Mouse (Mus musculus) ovary, adult 18-20 months (tissue): ENCODE results near the gene Brd3os.

Experiments
- DNase-seq: peaks from one replicate; pipeline ENCODE4 v3.0.0; 2022; ENCODE audit warnings: low spot score, mixed read lengths

Gene Brd3os

DNA sequence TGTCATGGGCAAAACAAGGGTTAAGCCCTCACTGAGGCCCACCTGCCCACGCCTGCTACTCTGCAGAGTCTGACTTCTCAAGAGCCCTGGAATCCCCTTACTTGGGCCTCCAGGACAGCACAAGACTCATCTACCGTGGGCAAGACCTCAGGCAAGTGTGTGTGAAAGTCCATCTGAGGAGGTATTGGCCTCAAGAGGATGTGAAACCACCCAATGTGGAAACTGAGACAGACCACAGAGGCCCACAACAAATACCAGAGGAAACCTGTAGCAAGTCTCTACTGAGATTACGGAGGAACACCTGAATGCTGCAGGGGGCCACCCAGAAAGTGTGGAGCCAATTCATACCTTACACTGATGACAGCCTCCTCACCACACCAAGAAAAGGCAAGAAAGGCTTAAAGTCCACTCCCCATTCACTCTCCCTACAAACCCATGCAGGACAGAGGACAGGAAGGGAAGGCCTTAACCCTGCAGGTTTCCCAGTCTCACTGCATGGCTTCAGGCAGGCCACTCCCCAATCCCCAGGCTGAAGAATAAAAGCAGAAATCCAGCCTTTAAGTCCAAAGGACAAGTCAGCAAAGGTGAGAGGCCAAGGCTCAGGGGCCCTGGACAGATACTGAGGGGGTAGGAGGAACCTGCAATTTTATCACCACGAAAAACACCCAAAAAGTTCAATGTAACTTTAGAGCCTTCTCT is 27.3 kb downstream of the Brd3os start:
- DNase-seq: no peak

DNA sequence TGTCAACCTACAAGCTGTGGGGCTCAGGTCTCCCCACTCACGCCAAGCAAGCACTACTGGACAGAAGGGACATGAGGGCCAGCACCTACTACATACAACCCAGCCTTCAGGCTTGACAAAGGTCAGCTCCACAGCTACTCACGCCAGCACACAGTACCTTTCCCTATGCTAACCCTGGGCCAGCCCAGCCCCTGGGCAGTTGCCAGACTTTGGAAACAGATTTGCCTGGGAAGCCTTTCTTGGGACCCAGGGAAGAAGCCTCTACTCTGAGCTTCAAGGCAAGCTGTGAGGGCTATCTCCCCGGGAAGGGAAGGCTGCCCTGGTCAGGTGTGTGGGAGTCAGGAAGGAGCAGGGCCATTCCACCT is 27.8 kb downstream of the Brd3os start:
- DNase-seq: no peak

DNA sequence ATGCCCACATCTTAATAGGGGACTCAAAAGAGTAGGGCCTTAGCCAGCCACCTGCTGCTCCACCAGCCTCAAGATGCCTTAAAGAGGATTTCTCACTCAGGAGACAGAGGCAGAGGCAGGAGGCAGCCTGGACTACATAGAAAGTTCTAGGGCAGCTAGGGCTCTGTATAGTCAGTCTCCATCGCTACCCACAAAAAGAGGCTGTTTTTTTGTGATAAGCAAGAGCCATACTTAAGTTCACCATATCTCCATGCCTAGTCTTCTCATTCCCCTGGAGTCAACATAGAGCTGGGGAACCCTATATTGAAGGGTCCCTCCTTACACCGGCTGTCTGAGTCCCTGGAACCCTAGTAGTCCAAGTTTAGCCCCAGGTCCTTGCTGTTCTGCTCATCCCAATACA is 28.4 kb downstream of the Brd3os start:
- DNase-seq: no peak

DNA sequence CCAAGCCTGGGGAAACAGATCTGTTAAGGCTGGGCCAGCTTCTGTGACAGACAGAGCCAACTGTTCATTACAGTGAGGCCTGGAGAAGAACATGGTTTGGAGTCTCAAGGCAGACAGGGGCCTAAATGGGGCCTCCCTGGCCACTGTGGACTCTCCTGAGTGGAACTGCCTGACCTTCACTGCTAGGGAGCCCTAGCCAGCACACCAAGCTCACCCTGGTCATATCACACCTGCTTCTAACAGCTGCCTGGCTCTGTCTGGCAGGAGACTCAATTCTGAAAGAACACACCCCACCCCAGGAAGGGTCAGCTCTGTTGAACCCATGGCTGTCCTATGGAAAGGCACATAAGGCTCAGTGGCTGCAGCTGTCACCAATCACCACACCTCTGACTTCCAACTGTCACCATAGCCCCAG is 29.1 kb downstream of the Brd3os start:
- no peak for DNase-seq

DNA sequence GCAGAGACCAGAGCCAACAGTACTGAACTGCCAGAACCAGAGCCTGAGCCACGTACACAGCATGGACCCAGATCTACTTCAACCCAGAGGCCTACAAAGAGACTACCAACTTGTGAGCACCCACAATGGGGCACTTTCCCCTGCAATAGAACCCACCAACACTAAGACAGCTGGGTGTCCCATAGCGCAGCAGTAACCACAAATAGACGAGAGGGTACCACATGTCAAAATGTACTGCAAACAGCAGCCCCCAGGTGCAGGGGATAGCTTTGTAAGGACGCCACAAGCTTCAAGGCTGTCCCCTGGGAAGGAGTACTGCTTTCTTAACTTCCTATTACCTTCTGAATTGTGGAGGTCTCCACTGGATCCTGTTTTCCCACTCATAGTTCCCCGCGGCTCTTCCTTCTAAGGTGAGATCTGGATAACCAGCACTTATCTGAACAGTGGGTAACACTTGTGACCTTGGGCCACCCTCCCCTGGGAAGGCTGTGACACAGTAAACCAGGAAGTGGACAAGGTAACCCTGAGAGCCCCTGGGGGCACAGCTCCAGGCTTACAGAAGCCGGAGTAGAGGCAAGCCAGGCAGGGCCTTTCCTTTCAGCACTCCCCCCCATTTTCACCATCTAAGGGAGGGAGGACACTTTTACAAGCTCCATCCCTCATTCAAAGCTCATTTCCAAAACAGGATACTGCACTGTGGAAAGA is 31.1 kb downstream of the Brd3os start:
- no peak for DNase-seq

DNA sequence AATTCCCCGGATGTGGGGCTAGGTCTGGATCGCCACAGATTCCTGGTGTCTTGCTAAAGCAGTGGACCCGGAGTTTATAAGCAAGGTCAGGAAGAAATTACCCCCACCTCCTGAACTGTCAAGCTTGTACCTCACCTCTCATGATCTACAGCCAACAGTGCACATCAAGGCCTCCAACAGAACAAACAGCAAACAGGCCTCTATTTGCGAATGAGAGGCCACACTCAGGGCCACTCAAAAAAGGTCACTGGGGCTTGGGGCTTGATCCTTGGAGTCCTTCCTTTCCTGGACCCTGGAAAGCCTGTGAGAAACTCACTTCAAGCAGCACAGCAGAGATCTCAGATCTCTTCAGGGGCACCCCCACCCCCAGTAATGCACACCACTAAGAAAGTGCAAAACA is 31.8 kb downstream of the Brd3os start:
- no peak for DNase-seq

DNA sequence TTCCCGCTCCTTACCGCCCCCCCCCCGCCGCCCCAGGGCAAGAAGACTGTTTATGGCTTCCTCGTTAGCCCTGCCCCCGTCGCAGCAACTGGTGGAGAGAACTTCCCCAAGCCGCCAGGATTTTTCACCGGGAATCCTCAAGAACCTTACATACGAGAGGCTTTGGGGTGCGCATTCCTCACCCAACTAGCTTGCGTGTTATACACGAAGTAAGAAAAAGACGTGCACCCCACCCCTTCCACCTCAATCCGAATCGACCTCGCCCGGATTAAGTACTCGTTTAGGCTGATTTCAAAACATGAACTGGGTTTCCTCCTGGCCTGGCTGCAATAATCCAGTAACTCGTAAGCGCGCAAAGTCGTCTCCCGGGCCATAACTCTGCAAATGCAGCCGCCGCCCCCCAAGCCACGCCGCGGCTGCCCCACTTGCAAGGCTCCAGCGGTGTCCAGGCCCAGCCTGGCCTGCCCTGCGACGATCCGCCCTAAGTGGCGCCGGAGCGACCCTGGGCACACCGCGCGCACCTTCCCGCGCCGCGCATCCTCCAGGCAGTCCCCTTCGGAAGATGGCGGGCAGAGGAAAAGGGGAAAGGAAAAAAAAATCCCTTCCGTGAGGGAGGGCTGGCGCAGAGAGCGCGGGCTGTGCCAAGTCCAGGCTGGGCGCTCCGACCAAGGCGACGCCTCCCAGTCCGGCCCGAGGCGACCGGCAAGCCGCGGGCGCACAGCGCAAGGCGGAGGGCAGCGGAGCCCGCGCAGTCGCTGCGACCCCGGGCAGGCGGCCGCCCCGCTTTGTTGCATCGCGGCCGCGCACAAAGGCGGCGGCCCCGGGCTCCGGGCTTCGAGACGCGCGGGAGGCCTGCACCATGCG is 32.7 kb downstream of the Brd3os start:
- no peak for DNase-seq

DNA sequence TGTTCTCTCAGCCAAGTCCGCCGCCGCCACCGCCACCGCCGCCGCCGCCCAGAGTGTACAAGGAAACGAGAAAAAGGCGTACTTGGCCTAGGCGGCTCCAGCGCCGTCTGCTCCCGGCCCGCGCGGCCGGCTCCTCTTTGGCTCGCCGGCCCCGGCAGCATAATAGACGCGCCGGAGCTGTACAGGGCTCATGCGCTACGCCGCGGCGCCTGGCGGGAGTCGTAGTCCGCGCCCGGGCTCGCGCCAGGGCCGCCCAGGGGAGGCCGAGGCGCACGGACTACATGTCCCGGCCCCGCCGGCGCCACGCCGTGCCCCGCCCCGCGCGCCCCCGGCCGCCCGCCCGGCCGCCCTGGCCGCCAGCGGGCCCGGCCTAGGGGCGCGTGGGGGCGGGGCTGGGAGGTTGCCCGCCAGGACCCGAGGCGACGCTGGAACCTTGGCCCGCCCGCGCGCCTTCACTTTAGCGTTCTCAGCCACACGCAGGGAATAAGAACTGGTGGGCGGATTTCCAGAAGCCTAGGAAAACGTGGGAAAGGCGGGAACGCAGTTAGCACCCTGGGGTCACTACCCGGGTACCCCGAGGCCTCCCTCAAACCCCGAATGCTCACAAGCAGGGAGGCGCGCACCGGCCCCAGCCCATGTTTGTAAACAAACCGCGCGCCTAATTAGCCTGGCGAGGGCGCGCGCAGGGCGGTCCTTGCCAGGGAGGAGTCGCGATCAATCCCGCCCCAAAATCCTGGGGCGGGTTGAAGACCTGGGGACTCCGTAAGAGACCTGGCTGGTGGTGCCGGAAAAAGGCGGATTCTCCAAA is 33.6 kb downstream of the Brd3os start:
- peak; percentile 93 for DNase-seq

DNA sequence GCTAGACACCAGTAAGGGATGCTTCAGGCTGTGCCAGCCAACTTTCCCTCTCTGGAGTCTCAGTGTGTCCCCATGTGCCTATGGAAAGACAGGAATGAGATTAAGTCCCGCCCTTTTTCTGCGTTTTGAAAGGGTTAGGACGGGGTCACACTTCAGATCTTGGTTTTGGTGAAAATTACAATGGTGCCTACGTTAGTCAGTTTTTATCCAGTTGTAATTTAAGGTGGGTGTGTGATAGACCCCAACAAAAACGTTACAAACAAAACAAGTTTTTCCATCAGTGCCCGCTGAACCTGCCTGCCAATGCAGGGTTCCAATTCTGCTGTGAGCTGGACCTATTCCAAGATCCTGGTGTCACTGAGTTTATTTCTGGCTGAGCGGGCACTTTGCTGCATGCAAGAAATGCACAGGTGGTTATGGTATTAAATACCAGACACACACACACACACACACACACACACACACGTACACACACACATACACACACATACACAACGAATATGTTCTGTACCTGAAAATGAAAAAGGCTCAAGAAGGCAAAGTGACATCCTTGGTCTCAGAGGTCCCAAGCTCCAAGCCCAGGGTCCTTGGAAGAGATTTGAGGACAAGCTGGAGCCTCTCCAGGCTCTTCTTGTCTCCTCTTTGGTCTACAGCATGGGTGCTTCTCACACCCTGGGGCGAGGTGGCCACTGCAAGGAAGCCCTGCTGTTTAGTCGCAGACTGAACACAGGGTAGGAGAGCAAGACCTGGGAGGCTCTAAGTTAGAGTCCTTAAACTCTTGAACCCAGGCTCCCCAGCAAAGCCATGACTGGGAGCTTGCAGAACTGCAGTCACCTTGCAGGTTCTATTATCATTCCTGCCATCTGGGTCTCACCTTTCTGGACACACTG is 34.4 kb downstream of the Brd3os start:
- no peak for DNase-seq

DNA sequence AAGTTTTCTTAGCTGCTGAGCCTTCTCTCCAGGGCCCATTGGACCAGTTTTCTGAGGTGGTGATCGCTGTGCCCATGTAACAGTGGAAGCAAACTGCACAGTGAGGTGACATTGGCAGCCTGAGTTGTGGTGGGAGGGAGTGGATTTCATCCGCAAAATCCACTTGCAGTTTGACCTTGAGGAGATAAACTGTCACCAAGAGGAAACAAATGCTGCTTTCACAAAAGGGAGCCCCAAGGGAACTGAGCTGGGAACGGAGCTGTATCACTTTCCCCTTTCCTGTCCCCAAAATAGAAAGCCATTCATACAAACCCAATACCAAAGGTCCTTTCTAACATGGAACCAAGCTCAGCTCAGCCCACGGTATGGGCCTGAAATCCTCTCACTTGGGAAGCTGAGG is 37.7 kb downstream of the Brd3os start:
- DNase-seq: no peak

DNA sequence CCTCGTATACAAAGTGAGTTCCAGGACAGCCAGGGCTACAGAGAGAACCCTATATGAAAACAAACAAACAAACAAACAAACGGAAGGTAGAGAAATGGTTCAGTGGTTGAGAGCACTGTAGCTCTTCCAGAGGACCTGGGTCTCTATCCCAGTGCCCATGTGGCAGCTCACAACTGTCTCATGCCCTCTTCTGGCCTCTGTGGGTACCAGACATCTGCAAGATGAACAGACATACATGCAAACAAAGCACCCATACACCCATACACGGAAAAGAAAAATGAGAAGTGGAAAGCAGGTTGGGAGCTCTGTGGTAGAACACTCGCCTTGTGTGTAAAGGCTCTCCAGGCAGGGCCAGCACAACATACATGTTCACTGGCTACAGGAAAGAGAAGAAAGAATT is 38.2 kb downstream of the Brd3os start:
- no peak for DNase-seq

DNA sequence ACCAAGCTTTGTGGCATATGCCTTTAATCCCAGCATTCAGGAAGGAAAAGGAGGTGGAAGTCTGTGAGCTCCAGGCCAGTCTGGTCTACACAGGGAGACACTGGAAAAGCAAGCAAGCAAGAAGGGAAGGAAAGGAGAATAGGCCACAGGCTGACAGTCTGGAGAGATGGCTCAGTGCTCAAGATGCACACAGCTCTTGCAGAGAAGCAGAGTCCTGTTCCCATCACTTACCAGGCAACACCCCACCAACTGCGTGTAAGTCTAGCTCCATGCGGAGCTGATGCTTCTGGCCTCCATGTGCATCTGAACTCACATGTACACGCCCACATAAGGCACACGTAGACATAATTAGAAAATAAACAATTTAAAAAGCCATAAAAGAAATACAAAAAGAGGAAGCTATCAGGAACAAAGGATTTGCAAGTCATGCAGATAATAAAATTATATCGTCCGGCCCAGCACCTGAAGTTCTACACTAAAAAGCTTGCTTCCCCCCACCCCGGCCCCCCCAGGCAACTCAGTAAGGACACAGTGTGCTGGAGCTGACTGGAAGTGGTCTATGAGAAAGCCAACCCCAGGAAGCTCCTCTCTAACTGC is 40.2 kb downstream of the Brd3os start:
- DNase-seq: no peak

DNA sequence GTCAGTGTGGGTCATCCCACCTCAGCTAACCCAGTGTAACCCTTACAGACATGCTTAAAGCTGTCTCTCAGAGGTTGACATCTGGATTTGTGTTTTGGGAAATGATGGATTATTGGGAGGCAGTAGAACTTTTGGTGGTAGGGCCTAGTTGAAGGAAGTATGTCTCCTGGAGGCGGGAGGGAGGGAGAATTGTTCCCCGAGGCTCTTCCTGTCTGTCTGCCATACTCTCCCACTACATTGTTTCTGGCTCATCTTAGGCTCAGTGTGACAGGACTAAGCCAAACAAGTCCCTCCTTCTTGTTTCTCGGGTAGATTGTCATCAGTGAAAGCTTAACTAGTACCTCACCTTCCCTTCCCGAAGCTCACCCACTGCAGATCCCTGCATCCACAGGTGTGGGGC is 44.6 kb downstream of the Brd3os start:
- no peak for DNase-seq

DNA sequence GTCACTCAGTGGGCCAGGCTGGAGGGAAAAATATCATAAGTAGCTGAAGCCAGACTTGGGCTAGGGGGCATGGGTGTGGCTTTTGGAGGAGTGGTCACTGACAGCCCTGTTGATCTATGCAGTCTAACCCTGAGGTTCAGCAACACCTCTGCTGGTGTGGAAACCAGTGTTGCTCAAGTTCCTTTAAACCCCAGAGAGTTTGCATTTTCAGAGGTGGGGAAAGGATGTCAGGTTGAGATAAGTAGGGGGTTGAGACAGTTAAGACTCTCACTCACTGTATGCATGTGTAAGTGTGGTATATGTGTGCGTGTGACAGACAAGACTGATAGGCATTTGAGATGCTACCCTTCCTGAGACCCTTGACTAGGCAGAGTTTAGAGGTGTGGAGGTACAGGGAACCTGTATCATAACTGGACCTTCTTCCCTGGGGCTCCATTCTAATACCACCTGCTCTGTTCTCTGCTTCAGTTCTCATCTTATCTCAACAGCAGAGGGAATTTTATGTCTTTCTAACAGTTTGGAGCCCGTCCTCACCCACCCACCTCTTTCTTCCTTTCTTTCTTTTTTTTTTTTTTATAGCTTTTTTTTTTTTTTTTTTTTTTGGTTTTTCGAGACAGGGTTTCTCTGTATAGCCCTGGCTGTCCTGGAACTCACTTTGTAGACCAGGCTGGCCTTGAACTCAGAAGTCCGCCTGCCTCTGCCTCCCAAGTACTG is 45.4 kb downstream of the Brd3os start:
- DNase-seq: no peak

DNA sequence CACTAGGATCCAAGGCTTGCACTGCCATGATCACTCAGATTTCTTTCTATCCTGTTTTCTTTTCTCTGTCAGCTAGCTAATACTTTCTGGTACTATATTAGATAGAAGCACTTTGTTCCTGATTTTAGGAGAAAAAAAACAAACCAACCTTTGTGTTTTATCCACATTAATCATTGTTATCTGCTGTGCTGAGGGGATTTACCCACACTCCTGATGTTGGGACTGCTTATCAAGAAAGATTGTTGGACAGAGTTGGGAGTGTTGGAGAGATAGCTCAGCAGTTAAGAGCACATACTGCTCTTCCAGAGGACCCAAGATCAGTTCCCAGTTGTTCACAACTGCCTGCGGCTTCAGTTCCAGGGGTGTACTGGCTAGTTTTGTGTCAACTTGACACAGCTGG is 46.2 kb downstream of the Brd3os start:
- no peak for DNase-seq

DNA sequence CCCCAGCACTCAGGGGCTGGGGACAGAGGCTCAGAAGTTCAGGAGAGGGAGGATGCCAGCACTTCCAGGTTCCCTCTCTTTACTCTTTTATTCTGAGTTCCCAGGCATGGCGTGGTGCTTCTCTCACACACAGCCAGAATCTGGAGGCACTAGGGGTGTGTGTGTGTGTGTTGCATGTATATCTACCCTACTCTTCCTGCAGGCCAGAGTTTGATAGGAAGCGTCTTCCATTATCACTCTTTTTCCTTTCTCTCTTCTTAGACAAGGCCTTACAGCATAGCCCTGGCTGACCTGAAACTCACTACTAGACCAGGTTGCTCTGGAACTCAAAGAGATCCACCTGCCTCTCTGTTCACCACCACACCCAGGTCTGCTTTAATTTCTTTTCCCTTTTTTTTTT is 48.8 kb downstream of the Brd3os start:
- no peak for DNase-seq
